Mouse (Mus musculus) forebrain, embryonic 16.5 days (tissue): ENCODE measurements around the gene Btnl6. TPM values are rescaled to one million over a fixed set of nuclear protein-coding genes. Genes with fewer than 3 reads are reported as not detected.
"Not testable (repeated sequence)": the region's sequence is repeated elsewhere in the genome, so short reads cannot be mapped to it uniquely, and the experiment has no call there.

ENCODE experiments used
- ATAC-seq: fragments of 200-750 bp; cut with Nextera tagmentation; 2 replicates; pipeline ENCODE4 v1.8.0; 2017; ENCODE audit warnings: mild to moderate bottlenecking, moderate library complexity
- H3K27ac ChIP-seq: fragments of 300-500 bp; sonication (generic); 2 replicates; pipeline ENCODE4 v1.5.1; 2014; ENCODE audit warnings: low read length, control low read depth
- H3K27me3 ChIP-seq: fragments of 300-500 bp; sonication (generic); replicated peaks from 2 replicates; pipeline ENCODE4 v1.6.1; 2014; ENCODE audit warnings: low read length; ENCODE audit not compliant: control insufficient read depth, insufficient read depth
- H3K36me3 ChIP-seq: fragments of 300-500 bp; sonication (generic); 2 replicates; pipeline ENCODE4 v1.6.1; 2014; ENCODE audit not compliant: control insufficient read depth, insufficient read depth
- H3K4me1 ChIP-seq: fragments of 300-500 bp; sonication (generic); replicated peaks from 2 replicates; pipeline ENCODE4 v1.6.1; 2014; ENCODE audit warnings: low read length; ENCODE audit not compliant: control insufficient read depth, insufficient read depth
- H3K4me2 ChIP-seq: fragments of 300-500 bp; sonication (generic); 2 replicates; pipeline ENCODE4 v1.6.1; 2014; ENCODE audit warnings: mild to moderate bottlenecking, low read length, control low read depth
- H3K4me3 ChIP-seq: fragments of 300-500 bp; sonication (generic); replicated peaks from 2 replicates; pipeline ENCODE4 v1.5.1; 2014; ENCODE audit warnings: mild to moderate bottlenecking, low read length, control low read depth
- H3K9ac ChIP-seq: fragments of 300-500 bp; sonication (generic); replicated peaks from 2 replicates; pipeline ENCODE4 v1.6.1; 2014; ENCODE audit warnings: low read depth, low read length, control low read depth
- H3K9me3 ChIP-seq: fragments of 300-500 bp; sonication (generic); 2 replicates; pipeline ENCODE4 v1.6.1; 2016; ENCODE audit warnings: low read length; ENCODE audit not compliant: control insufficient read depth
- WGBS: fragments of 180-500 bp; shearing (Covaris S2); extraction: QIAGEN DNeasy Blood & Tissue Kit; methylation state at CpG from one replicate; pipeline ENCODE4 v1.1.7; 2014; 5-methylcytosine and 5-hydroxymethylcytosine counted together
- polyA plus RNA-seq: library from polyadenylated mRNA; unstranded; fragments of >200 nt; fragmentation: Nextera tagmentation; extraction: Ambion mirVana; gene quantifications from 2 replicates; pipeline ENCODE4 v1.2.1, GENCODE M21; 2015

Gene Btnl6
- polyA plus RNA-seq, 1 experiment from 2014 or later, result not detected

GRCm38 (mm10) chr17:34556406-34556805 lies 39.3 kb upstream of the Btnl6 start:
- Histone ChIP-seq H3K9ac (no peak overlapping the region), H3K4me2 (no peak overlapping the region), H3K27ac (no peak overlapping the region), H3K27me3 (no peaks in the 10 kb centered on the region), H3K9me3 (no peaks in the 10 kb centered on the region), H3K4me1 (no peaks in the 10 kb centered on the region), H3K4me3 (no peak overlapping the region), H3K36me3 (no peaks in the 10 kb centered on the region)
- ATAC-seq, result no peak
- 81% methylated on average over 8 of the region's 8 CpGs for WGBS

GRCm38 (mm10) chr17:34555483-34555882 lies 38.3 kb upstream of the Btnl6 start:
- no peak for ATAC-seq
- 29% methylated on average over 5 of the region's 5 CpGs for WGBS
- H3K4me3 ChIP-seq, result no peak overlapping the region
- H3K27me3 ChIP-seq, result no peaks in the 10 kb centered on the region
- H3K36me3 ChIP-seq, result no peaks in the 10 kb centered on the region
- H3K4me2 ChIP-seq, result no peak overlapping the region
- no peak overlapping the region for H3K27ac ChIP-seq
- H3K4me1 ChIP-seq, result no peaks in the 10 kb centered on the region
- no peaks in the 10 kb centered on the region for H3K9me3 ChIP-seq
- H3K9ac ChIP-seq, result no peak overlapping the region

- H3K27ac ChIP-seq, result no peak overlapping the region
- H3K4me2 ChIP-seq, result no peak overlapping the region
- H3K4me1 ChIP-seq, result no peaks in the 10 kb centered on the region
- H3K36me3 ChIP-seq, result no peaks in the 10 kb centered on the region
- ATAC-seq, result no peak
- no peaks in the 10 kb centered on the region for H3K9me3 ChIP-seq
- H3K27me3 ChIP-seq, result no peaks in the 10 kb centered on the region
- no peak overlapping the region for H3K4me3 ChIP-seq
- H3K9ac ChIP-seq, result no peak overlapping the region
- WGBS, result 76% methylated on average over 2 of the region's 2 CpGs
Measured at GRCm38 (mm10) chr17:34549843-34550242, 32.7 kb upstream of the Btnl6 start.

DNA sequence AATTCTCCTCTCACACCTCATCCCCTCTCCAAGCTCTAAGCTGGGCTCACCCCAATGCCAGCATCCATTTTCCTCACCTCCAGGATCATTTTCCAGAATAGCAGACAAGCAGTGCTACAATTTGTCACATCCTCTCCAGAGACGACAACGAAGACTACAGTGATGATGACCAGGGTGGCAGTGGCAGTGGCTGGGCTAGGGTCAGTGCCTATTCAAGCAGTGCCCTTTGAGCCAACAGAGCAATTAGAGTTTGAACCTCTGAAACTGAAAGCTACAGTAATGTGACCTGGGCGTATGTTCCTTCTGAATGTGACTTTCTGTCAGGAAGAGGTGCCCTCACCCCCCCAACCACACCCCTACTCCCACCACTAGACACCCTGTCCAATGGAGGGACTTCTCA lies 32.0 kb upstream of the Btnl6 start:
- Histone ChIP-seq H3K4me1 (no peaks in the 10 kb centered on the region), H3K9me3 (no peaks in the 10 kb centered on the region), H3K9ac (no peak overlapping the region), H3K4me3 (no peak overlapping the region), H3K4me2 (no peak overlapping the region), H3K27ac (no peak overlapping the region), H3K27me3 (no peaks in the 10 kb centered on the region), H3K36me3 (no peaks in the 10 kb centered on the region)
- 87% methylated on average over 3 of the region's 3 CpGs for WGBS
- no peak for ATAC-seq

GRCm38 (mm10) chr17:34547601-34548000 lies 30.4 kb upstream of the Btnl6 start:
- H3K9ac ChIP-seq, result no peak overlapping the region
- H3K4me3 ChIP-seq, result no peak overlapping the region
- ATAC-seq, result no peak
- H3K4me2 ChIP-seq, result no peak overlapping the region
- no peak overlapping the region for H3K27ac ChIP-seq
- no peaks in the 10 kb centered on the region for H3K36me3 ChIP-seq
- 91% methylated on average over 4 of the region's 4 CpGs for WGBS
- H3K4me1 ChIP-seq, result no peaks in the 10 kb centered on the region
- H3K27me3 ChIP-seq, result no peaks in the 10 kb centered on the region
- no peaks in the 10 kb centered on the region for H3K9me3 ChIP-seq

DNA sequence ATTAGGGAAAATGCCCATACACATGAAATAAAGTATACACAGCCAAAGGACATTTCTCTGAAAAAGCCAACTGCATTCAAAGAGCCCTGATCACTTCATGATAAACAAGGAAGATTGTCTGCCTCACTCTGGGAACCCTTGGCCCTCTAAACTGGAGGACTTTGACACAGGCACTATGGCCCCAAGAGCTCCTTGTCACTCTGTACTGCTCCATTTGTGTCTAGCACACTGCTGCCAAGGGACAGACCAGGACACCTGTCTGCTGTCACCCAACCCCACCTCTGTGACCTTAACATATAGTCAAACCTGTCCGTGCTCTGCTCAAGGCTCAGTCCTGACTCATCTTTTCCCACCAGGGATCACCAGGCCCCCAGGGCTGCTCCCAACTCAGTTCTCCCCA lies 29.6 kb upstream of the Btnl6 start:
- H3K27me3 ChIP-seq, result no peaks in the 10 kb centered on the region
- no peak overlapping the region for H3K9ac ChIP-seq
- no peaks in the 10 kb centered on the region for H3K9me3 ChIP-seq
- WGBS, result 100% methylated on average over 1 of the region's 1 CpGs
- H3K27ac ChIP-seq, result no peak overlapping the region
- H3K4me3 ChIP-seq, result no peak overlapping the region
- no peaks in the 10 kb centered on the region for H3K4me1 ChIP-seq
- no peak for ATAC-seq
- no peaks in the 10 kb centered on the region for H3K36me3 ChIP-seq
- no peak overlapping the region for H3K4me2 ChIP-seq

- H3K9me3 ChIP-seq, H3K27ac ChIP-seq, H3K4me2 ChIP-seq, H3K4me1 ChIP-seq, H3K4me3 ChIP-seq, H3K27me3 ChIP-seq, H3K36me3 ChIP-seq, H3K9ac ChIP-seq, ATAC-seq: not testable (repeated sequence)
- WGBS, result 95% methylated on average over 12 of the region's 13 CpGs
Measured at GRCm38 (mm10) chr17:34543567-34543966, 26.4 kb upstream of the Btnl6 start.

- no peaks in the 10 kb centered on the region for H3K9me3 ChIP-seq
- H3K27me3 ChIP-seq, result no peaks in the 10 kb centered on the region
- no peak for ATAC-seq
- H3K27ac ChIP-seq, result no peak overlapping the region
- no peaks in the 10 kb centered on the region for H3K4me1 ChIP-seq
- no peak overlapping the region for H3K4me2 ChIP-seq
- H3K36me3 ChIP-seq, result no peaks in the 10 kb centered on the region
- WGBS, result 85% methylated on average over 3 of the region's 3 CpGs
- H3K4me3 ChIP-seq, result no peak overlapping the region
- no peak overlapping the region for H3K9ac ChIP-seq
Measured at GRCm38 (mm10) chr17:34532671-34533070, 15.5 kb upstream of the Btnl6 start.

DNA sequence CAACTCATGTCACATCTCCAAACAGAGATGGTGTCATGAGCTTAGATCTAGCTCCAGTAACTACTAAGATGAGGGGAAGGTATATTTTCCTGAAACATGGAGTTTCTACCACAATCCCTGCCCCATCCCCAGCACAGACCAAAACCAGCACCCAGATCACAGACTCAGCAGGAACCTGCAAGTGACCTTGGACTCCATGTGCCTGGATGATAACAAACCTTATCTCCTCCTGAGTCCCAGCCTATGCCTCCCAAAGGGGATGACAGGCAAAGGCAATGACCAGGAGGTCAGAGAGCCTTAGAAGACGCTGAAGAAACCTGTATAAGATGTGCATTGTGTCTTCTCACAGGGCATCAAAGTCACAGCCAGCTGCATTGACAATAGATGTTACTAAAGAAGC lies 1.8 kb upstream of the Btnl6 start:
- H3K4me2 ChIP-seq, result no peak overlapping the region
- WGBS, result 63% methylated on average over 1 of the region's 1 CpGs
- no peaks in the 10 kb centered on the region for H3K4me1 ChIP-seq
- H3K27ac ChIP-seq, result no peak overlapping the region
- no peaks in the 10 kb centered on the region for H3K27me3 ChIP-seq
- no peak overlapping the region for H3K9ac ChIP-seq
- no peak overlapping the region for H3K4me3 ChIP-seq
- ATAC-seq, result no peak
- H3K9me3 ChIP-seq, result no peaks in the 10 kb centered on the region
- no peaks in the 10 kb centered on the region for H3K36me3 ChIP-seq

DNA sequence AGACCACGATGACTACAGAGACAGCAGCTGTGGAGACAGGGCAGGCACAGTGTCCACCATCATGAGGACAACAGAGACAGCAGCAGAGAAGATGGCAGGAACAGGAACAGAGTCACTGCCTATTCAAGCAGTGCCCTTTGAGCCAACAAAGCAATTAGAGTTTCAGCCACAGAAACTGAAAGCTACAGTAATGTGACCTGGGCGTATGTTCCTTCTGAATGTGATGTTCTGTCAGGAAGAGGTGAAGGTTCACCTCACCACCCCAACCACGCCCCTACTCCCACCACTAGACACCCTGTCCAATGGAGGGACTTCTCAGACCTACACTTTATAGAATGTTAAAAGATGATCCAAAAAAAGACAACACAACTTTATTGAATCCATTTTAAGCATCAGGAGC lies 1.4 kb upstream of the Btnl6 start:
- not testable (repeated sequence) for ATAC-seq, H3K4me2 ChIP-seq
- WGBS, result 74% methylated on average over 3 of the region's 3 CpGs

More for the DNA sequence above, 1.4 kb upstream of the Btnl6 start:
- H3K36me3 ChIP-seq, H3K9ac ChIP-seq, H3K27me3 ChIP-seq, H3K27ac ChIP-seq, H3K4me1 ChIP-seq, H3K4me3 ChIP-seq, H3K9me3 ChIP-seq: not testable (repeated sequence)
